Mouse (Mus musculus) liver, embryonic 12.5 days (tissue): ENCODE measurements around the gene Olfr201. TPM values are rescaled to one million over a fixed set of nuclear protein-coding genes. Genes with fewer than 3 reads are reported as not detected.

Source experiments
- polyA plus RNA-seq: library from polyadenylated mRNA; unstranded; fragments of >200 nt; fragmentation: Nextera tagmentation; extraction: Ambion mirVana; gene quantifications from 2 replicates; pipeline ENCODE4 v1.2.1, GENCODE M21; 2016

Gene Olfr201
- polyA plus RNA-seq, 1 experiment from 2014 or later = 0.13 TPM

Other genes starting within 250 kb of the Olfr201 start
- not detected in 2 replicates for gene Olfr186, start 242.3 kb downstream of the Olfr201 start, polyA plus RNA-seq
- not detected in 2 replicates for gene Olfr187, start 232.9 kb downstream of the Olfr201 start, polyA plus RNA-seq
- gene Olfr190, start 194.6 kb downstream of the Olfr201 start, polyA plus RNA-seq = not detected in 2 replicates
- gene Olfr191, start 182.8 kb downstream of the Olfr201 start, polyA plus RNA-seq = not detected in 2 replicates
- not detected in 2 replicates for gene Olfr193, start 160.8 kb downstream of the Olfr201 start, polyA plus RNA-seq
- gene Olfr194, start 151.6 kb downstream of the Olfr201 start, polyA plus RNA-seq = not detected in 2 replicates
- not detected in 2 replicates for gene Olfr195, start 125.6 kb downstream of the Olfr201 start, polyA plus RNA-seq
- gene Olfr196, start 102.2 kb downstream of the Olfr201 start, polyA plus RNA-seq = not detected in 2 replicates
- gene Olfr198, start 69.1 kb downstream of the Olfr201 start, polyA plus RNA-seq = not detected in 2 replicates
- gene Olfr199, start 52.9 kb downstream of the Olfr201 start, polyA plus RNA-seq = not detected in 2 replicates
- gene Olfr202, start 14.2 kb upstream of the Olfr201 start, polyA plus RNA-seq = not detected in 2 replicates
- gene Olfr203, start 26.2 kb upstream of the Olfr201 start, polyA plus RNA-seq = not detected in 2 replicates
- not detected in 2 replicates for gene Olfr204, start 45.6 kb upstream of the Olfr201 start, polyA plus RNA-seq
- gene Olfr205, start 58.5 kb upstream of the Olfr201 start, polyA plus RNA-seq = not detected in 2 replicates
- gene Olfr206, start 76.6 kb upstream of the Olfr201 start, polyA plus RNA-seq = not detected in 2 replicates
- gene Olfr209, start 91.4 kb upstream of the Olfr201 start, polyA plus RNA-seq = not detected in 2 replicates
- not detected in 2 replicates for gene Gabrr3, start 134.7 kb upstream of the Olfr201 start, polyA plus RNA-seq
- 28.8 and 29.7 TPM in 2 replicates for gene Riox2, start 199.1 kb upstream of the Olfr201 start, polyA plus RNA-seq